In the genomic region with DNA sequence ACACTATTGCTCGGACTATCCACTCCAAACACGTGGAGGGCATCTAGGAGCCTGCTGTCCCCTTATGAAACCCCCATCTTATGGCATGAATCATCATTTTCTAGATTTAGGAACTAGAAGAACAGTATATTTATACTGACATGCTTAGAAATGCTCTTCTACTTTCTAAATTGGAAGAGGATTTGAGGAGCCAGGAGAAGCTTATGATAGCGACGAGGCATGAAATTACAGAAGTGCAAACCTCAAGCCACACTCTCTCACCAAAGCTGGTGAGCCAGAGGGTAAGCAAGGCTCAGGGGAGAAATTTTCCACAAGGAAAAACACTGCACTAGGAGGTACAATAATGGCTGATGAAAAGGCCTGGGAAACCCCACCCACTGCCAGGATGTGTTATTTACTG, we compare ENCODE assay signal across 33 mouse cellular contexts. TPM values are rescaled to one million over a fixed set of nuclear protein-coding genes. Genes with fewer than 3 reads are reported as not detected.
"Had no signal": no experiment of that assay in that cellular context is flagged by ENCODE, and none has a peak within 500 bp of the region (broad histone marks: within the 10 kb centered on the region; RNA-seq: fewer than 3 reads in every experiment).

No protein-coding gene starts in this region.

- H3K27ac ChIP-seq: embryonic facial prominence, embryonic 10.5 days; embryonic facial prominence, embryonic 12.5 days; embryonic facial prominence, embryonic 13.5 days; embryonic facial prominence, embryonic 15.5 days; forebrain, embryonic 10.5 days; forebrain, embryonic 12.5 days; forebrain, embryonic 13.5 days; forebrain, embryonic 15.5 days; heart, adult 2 months; heart, embryonic 10.5 days had no signal

- DNase-seq: cerebellum, adult 18-20 months; cerebellum, adult 2 months; cerebellum, adult 8-10 months; cerebellum, adult 9-10 months; cerebellum, adult 9-11 months; cerebellum, postnatal 10 days; cerebellum, postnatal 14 days; cerebellum, postnatal 25 days; cerebellum, postnatal 36 days; embryo, embryonic 11 days; forebrain, postnatal 0 days; gastrocnemius, postnatal 10 days; gastrocnemius, postnatal 25 days; gastrocnemius, postnatal 36 days; heart, adult 11 months; heart, adult 18-20 months; heart, adult 2 months had no signal

- ATAC-seq: forebrain, embryonic 13.5 days; forebrain, embryonic 14.5 days; forebrain, embryonic 15.5 days; forebrain, embryonic 16.5 days; forebrain, postnatal 0 days had no signal

- H3K4me3 ChIP-seq: embryonic facial prominence, embryonic 10.5 days; embryonic facial prominence, embryonic 12.5 days; embryonic facial prominence, embryonic 13.5 days; embryonic facial prominence, embryonic 15.5 days; erythroblast, embryonic 14.5 days; forebrain, embryonic 10.5 days; forebrain, embryonic 12.5 days; forebrain, embryonic 13.5 days; forebrain, embryonic 15.5 days; heart, adult 2 months; heart, embryonic 10.5 days had no signal

RNA-seq across cellular contexts. Expression of gene Mylk4, which starts 6.0 kb away (rescaled TPM):
- total RNA-seq: common myeloid progenitor, adult 5-6 weeks; granulocyte monocyte progenitor cell, adult 5-6 weeks had no signal

RNA-seq across cellular contexts. Expression of gene D930007J09Rik, which starts 12.9 kb away (rescaled TPM):
- total RNA-seq: common myeloid progenitor, adult 5-6 weeks; forebrain, postnatal 0 days; gastrocnemius, adult 8-10 months; gastrocnemius, postnatal 10 days; gastrocnemius, postnatal 25 days; gastrocnemius, postnatal 36 days; granulocyte monocyte progenitor cell, adult 5-6 weeks; heart, adult 18-20 months; heart, adult 2 months; heart, adult 8-10 months had no signal
